Mouse (Mus musculus) embryonic facial prominence, embryonic 12.5 days (tissue): Measurements from ENCODE around the gene A3galt2. TPM values are rescaled to one million over a fixed set of nuclear protein-coding genes. Genes with fewer than 3 reads are reported as not detected.

Experiments used
- ATAC-seq: fragments of 200-750 bp; cut with Nextera tagmentation; 2 replicates; pipeline ENCODE4 v1.8.0; 2017; ENCODE audit not compliant: insufficient number of reproducible peaks, insufficient read depth, low FRiP score, low TSS enrichment
- H3K27ac ChIP-seq: fragments of 300-500 bp; sonication (generic); 2 replicates; pipeline ENCODE4 v1.5.1; 2016; ENCODE audit warnings: mild to moderate bottlenecking
- H3K27me3 ChIP-seq: fragments of 300-500 bp; sonication (generic); 2 replicates; pipeline ENCODE4 v1.6.1; 2016; ENCODE audit warnings: mild to moderate bottlenecking, moderate library complexity
- H3K36me3 ChIP-seq: fragments of 300-500 bp; sonication (generic); 2 replicates; pipeline ENCODE4 v1.6.1; 2016; ENCODE audit warnings: mild to moderate bottlenecking
- H3K4me1 ChIP-seq: fragments of 300-500 bp; sonication (generic); 2 replicates; pipeline ENCODE4 v1.6.1; 2016
- H3K4me2 ChIP-seq: fragments of 300-500 bp; sonication (generic); replicated peaks from 2 replicates; pipeline ENCODE4 v1.6.1; 2016; ENCODE audit warnings: mild to moderate bottlenecking, moderate library complexity
- H3K4me3 ChIP-seq: fragments of 300-500 bp; sonication (generic); 2 replicates; pipeline ENCODE4 v1.5.1; 2016; ENCODE audit warnings: mild to moderate bottlenecking
- H3K9ac ChIP-seq: fragments of 300-500 bp; sonication (generic); 2 replicates; pipeline ENCODE4 v1.6.1; 2016; ENCODE audit warnings: mild to moderate bottlenecking, moderate library complexity
- H3K9me3 ChIP-seq: fragments of 300-500 bp; sonication (generic); 2 replicates; pipeline ENCODE4 v1.6.1; 2016; ENCODE audit warnings: mild to moderate bottlenecking, moderate library complexity
- WGBS: fragments of 180-500 bp; shearing (Covaris S2); methylation state at CpG from one replicate; pipeline ENCODE4 v1.1.7; 2016; 5-methylcytosine and 5-hydroxymethylcytosine counted together
- polyA plus RNA-seq: library from polyadenylated mRNA; unstranded; fragments of >200 nt; fragmentation: Nextera tagmentation; extraction: Ambion mirVana; gene quantifications from 2 replicates; pipeline ENCODE4 v1.2.1, GENCODE M21; 2016

Gene A3galt2
- polyA plus RNA-seq, 1 experiment from 2014 or later: 0.18 TPM

DNA sequence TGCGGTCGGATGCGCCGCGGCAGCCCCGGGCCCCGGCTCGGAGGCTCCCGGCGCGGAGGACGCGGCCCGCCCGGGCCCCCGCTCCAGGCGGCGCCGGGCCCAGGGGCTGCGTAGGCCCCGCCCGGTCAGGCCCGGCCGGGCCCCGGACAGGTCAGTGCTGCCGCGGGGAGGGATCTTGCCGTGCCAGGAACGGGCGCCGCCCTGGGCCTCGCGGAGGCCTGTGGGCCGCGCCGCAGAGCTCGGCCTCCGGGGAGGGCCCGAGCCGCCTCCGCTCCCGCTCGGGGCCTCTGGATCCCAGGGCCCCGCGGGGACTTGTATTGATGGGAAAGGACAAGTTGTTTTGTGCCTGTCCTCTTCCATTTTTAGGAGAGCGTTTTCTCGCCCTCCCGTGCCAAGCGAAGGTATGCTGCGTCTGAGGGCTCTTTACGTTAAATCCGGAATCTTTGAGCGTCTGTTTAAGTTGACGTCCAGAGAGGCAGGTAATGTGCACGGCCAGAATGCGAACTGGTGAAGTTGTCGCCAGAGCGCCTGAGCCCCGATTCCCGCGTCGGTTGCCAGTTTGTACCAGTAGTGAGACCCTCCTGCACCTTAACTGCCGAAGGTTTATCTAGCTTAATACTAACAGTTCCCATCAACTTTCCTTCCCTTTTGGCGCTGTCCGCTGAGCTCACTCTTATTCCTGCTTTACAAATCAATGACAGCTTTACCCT is 27.3 kb upstream of the A3galt2 start:
- Histone ChIP-seq H3K4me2 (peak overlapping the region; percentile 91), H3K9ac (peak overlapping the region; percentile 100), H3K36me3 (0 out of 2 replicates have a peak, but pooled peaks cover 19% of the 10 kb centered on the region), H3K27ac (peak overlapping the region; percentile 96), H3K27me3 (no peaks in the 10 kb centered on the region), H3K4me1 (peaks cover 45% of the 10 kb centered on the region), H3K9me3 (no peaks in the 10 kb centered on the region), H3K4me3 (peak overlapping the region; percentile 91)
- WGBS: under 1% methylated on average over 63 of the region's 65 CpGs
- ATAC-seq: peak; percentile 67

DNA sequence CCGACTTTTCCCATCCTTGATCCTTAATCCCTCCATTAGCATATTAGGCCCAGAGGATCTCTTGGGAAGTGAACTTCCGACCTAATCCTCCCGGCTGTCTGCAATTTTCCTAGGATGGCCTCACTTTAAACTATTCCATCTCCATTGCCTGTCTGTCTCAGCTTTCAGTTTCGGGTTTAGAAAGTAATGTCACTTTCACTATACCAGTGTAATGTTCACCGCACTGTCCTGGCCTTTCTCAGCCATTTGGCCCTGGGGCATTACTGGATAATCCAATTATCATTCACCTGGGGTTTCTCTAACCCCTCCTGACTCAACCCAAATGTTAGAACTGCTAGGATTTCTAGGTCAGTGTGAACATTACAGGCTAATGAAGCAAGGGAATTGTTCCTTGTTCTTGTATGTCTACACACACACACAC is 26.7 kb upstream of the A3galt2 start:
- ATAC-seq: no peak
- Histone ChIP-seq H3K9me3 (no peaks in the 10 kb centered on the region), H3K4me2 (peak overlapping the region; percentile 91), H3K36me3 (0 out of 2 replicates have a peak, but pooled peaks cover 17% of the 10 kb centered on the region), H3K27me3 (no peaks in the 10 kb centered on the region), H3K4me3 (peak overlapping the region; percentile 91), H3K9ac (peak overlapping the region; percentile 100), H3K27ac (peak overlapping the region; percentile 96), H3K4me1 (peaks cover 51% of the 10 kb centered on the region)
- WGBS: 1% methylated on average over 5 of the region's 5 CpGs

DNA sequence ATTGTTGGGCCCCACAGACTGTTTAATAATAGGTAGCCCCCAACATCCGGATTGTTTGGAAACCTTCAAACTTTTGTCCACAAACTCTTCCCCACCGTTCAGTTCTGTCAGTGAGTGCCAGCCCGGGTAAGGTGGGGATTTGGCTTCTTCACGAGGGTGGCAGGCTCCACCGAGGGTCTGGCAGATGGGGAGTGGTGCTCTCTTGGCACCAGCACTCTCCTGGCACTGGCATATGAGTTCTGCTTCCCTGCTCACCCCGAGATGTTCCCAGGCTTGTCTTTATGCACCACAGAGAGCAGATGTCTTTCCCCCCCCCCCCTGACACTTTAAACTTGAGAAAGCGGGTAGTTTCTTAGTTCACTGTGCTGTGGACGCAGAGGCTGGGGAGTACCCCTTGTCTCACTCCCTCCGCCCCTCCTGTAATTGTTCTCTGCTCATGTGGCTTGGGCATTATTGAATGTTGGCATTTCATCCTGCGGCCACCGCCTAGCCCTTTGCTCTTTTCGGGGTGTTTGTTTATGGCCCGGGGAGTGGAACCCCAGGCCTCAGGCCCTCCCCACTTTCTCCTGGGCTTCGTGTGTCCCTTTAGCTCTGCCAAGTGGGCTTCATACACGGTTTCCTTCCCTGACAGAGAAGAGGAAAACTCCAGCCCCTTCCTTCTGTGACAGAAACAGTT is 26.0 kb upstream of the A3galt2 start:
- H3K27ac ChIP-seq: peak overlapping the region; percentile 61

DNA sequence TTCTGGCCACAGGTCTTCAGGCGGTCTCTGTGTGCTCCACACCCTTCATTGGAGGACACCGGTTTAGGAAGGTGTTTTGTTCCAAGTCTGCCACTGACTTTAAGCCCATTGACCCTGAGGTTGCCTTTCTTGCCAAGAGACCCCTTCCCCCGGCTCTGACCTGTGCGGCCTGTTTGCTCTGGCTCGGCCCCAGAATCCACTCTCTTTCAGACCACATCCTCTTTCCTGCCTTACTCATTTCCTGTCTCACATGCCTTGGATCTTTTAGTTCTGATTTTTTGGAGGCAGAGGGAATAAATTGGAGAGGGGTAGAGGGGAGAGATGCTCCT is 25.5 kb upstream of the A3galt2 start:
- WGBS: 11% methylated on average over 5 of the region's 5 CpGs
- H3K36me3 ChIP-seq: 0 out of 2 replicates have a peak, but pooled peaks cover 15% of the 10 kb centered on the region
- no peak for ATAC-seq
- H3K27ac ChIP-seq: peak overlapping the region; percentile 61
- peaks cover 63% of the 10 kb centered on the region for H3K4me1 ChIP-seq
- H3K9ac ChIP-seq: peak overlapping the region; percentile 100
- H3K9me3 ChIP-seq: no peaks in the 10 kb centered on the region
- no peaks in the 10 kb centered on the region for H3K27me3 ChIP-seq
- H3K4me2 ChIP-seq: peak overlapping the region; percentile 91
- peak overlapping the region; percentile 91 for H3K4me3 ChIP-seq

More for the DNA sequence above, 26.0 kb upstream of the A3galt2 start:
- ATAC-seq: no peak
- Histone ChIP-seq H3K9ac (peak overlapping the region; percentile 100), H3K36me3 (0 out of 2 replicates have a peak, but pooled peaks cover 15% of the 10 kb centered on the region), H3K27me3 (no peaks in the 10 kb centered on the region), H3K9me3 (no peaks in the 10 kb centered on the region), H3K4me3 (peak overlapping the region; percentile 91), H3K4me2 (peak overlapping the region; percentile 91), H3K4me1 (peaks cover 58% of the 10 kb centered on the region)
- WGBS: 13% methylated on average over 15 of the region's 15 CpGs

DNA sequence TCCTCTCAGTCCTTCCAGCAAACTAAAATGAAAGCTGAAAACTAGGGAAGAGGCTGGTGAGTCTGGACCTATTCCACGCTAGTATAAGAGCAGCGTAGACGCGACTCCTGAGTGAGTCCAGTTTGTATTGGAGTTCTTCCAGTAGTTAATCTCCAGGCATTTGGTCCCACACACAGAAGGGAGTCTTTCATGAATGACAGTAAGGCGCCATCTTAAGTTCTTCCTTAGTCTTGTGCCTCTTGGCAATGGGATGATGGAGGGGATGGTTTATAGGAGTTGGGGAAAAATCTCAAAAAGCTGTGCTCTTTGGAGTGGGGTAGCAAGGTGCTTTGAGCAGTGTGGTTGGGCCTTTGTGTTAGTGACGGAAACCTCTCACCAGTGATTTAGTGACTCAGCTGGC is 24.9 kb upstream of the A3galt2 start:
- Histone ChIP-seq H3K4me2 (peak overlapping the region; percentile 91), H3K9ac (peak overlapping the region; percentile 100; the same call in 1 of the 2 replicates), H3K27ac (no peak overlapping the region; the same call in 1 of the 2 replicates), H3K27me3 (no peaks in the 10 kb centered on the region), H3K36me3 (0 out of 2 replicates have a peak, but pooled peaks cover 15% of the 10 kb centered on the region), H3K4me1 (peaks cover 69% of the 10 kb centered on the region), H3K4me3 (peak overlapping the region; percentile 91), H3K9me3 (no peaks in the 10 kb centered on the region)
- 79% methylated on average over 6 of the region's 6 CpGs for WGBS
- no peak for ATAC-seq

DNA sequence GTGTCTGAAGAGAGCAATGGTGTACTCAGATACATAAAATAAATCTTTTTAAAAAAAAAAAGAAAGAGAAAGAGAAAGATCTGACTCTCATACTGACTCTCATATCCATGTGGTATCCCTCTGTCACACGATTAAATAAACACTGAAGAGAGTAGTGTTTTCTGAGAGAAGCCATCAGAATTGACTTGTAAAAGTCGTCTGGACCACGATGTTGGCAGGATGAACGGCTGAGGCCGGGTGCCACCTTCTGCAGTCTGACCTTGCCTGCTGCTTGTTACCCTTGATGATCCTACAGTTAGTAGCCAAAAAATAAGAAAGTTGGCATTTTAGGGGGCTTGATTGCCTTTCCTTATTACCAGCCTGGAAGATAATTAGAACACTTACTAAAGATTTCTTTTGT is 22.4 kb upstream of the A3galt2 start:
- no peak overlapping the region for H3K4me2 ChIP-seq
- peaks cover 86% of the 10 kb centered on the region for H3K4me1 ChIP-seq
- WGBS: 69% methylated on average over 5 of the region's 5 CpGs

DNA sequence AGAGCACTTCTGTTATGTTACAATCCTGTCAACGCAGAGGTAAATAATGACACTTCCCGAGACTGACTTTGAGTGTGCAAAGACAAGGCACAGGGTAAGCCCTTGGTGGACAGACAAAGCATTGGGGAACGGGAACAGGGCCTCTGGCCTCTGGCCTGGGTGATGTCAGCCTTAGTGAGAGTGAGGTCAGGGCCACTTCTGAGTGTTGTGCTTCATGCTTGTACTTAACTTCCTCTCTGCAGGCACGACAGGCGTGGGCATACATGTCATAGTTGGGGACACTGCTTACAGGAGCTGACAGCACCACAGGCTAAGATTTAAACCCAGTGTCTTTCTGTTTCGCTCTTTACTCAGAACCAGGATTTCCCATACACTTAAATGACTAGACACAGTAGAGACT is 21.7 kb upstream of the A3galt2 start:
- Histone ChIP-seq H3K4me3 (no peak overlapping the region), H3K27me3 (no peaks in the 10 kb centered on the region), H3K4me1 (peaks cover 93% of the 10 kb centered on the region), H3K9ac (peak overlapping the region; percentile 16; the same call in 1 of the 2 replicates), H3K36me3 (0 out of 2 replicates have a peak, but pooled peaks cover 15% of the 10 kb centered on the region), H3K4me2 (no peak overlapping the region), H3K27ac (peak overlapping the region; percentile 50), H3K9me3 (no peaks in the 10 kb centered on the region)
- ATAC-seq: no peak
- 48% methylated on average over 6 of the region's 6 CpGs for WGBS

More for the DNA sequence above, 22.4 kb upstream of the A3galt2 start:
- Histone ChIP-seq H3K27ac (no peak overlapping the region), H3K36me3 (0 out of 2 replicates have a peak, but pooled peaks cover 15% of the 10 kb centered on the region), H3K27me3 (no peaks in the 10 kb centered on the region), H3K9ac (no peak overlapping the region), H3K9me3 (no peaks in the 10 kb centered on the region), H3K4me3 (no peak overlapping the region)
- ATAC-seq: no peak

DNA sequence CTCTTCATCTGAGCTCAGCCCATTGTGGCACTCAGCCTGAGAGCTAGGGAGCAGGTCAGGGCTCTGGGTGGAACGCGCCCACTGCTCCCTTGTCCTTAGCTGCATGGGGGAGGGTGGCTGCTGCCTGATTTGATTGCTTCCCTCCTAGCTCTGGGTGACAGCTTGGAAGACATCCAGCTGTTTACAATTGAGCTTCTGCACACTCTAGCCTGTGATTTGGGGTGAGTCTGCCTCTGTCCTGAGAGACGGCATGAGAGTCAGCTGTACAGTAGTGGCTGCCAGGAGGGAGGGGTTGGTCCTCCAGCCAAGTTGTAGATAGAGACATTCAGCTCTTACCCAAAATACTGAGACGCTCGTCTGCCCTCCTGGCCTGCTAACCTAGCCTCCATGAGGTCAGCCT is 20.9 kb upstream of the A3galt2 start:
- Histone ChIP-seq H3K27me3 (no peaks in the 10 kb centered on the region), H3K4me1 (peaks cover 86% of the 10 kb centered on the region), H3K9ac (peak overlapping the region; percentile 16; the same call in 1 of the 2 replicates), H3K27ac (peak overlapping the region; percentile 50; the same call in 1 of the 2 replicates), H3K36me3 (0 out of 2 replicates have a peak, but pooled peaks cover 15% of the 10 kb centered on the region), H3K4me3 (no peak overlapping the region), H3K9me3 (no peaks in the 10 kb centered on the region), H3K4me2 (no peak overlapping the region; the same call in 1 of the 2 replicates)
- no peak for ATAC-seq
- WGBS: 28% methylated on average over 5 of the region's 5 CpGs

DNA sequence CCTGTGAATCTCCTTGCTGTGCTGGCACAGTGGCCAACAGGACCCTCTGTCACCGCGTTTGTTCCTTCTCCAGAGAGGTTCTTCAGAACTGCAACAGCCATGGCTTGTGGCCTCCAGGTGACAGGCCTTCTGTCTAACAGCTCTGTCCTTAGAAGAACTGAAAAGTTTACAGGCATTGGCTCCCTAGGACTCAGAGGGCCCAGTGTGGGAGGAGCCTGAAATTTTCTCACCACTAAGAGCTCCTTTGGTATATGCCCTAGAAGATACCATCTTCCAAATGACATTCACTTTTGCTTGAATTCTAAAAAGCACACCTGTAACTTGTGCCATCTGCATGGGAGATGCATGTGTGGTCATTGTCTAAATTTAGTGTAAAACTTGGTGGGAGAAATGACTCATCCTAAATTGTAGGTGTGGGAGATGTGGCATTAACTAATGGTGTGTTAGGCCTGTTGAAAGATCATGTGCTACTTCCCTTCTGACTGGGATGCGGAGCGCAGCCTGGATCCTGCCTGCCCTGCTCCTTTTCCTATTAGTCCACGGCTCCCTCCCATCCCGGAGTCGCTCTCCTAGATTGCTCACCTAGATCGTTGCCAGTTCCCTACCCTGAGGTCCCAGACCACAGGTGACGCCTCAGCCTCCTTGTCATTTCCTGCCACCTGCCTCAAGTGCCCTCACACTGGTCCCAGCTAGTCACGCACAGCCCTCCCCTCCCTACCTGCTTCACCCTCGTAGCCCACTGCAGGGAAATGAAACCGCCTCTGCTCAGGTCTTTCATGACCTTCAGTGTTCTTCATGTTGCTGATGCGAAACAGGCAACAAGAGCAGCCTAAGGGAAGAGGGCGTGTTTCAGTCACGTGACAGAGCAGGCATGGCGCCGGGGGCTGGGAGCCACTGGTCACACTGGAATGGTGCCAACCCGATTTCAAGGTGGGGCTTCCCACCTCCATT is 20.2 kb upstream of the A3galt2 start:
- WGBS: 66% methylated on average over 18 of the region's 18 CpGs
- no peak overlapping the region for H3K4me2 ChIP-seq
- no peak for ATAC-seq
- H3K27me3 ChIP-seq: no peaks in the 10 kb centered on the region
- H3K27ac ChIP-seq: peak overlapping the region; percentile 67
- H3K9ac ChIP-seq: no peak overlapping the region
- H3K9me3 ChIP-seq: no peaks in the 10 kb centered on the region
- no peak overlapping the region for H3K4me3 ChIP-seq
- peaks cover 79% of the 10 kb centered on the region for H3K4me1 ChIP-seq
- H3K36me3 ChIP-seq: 0 out of 2 replicates have a peak, but pooled peaks cover 15% of the 10 kb centered on the region

DNA sequence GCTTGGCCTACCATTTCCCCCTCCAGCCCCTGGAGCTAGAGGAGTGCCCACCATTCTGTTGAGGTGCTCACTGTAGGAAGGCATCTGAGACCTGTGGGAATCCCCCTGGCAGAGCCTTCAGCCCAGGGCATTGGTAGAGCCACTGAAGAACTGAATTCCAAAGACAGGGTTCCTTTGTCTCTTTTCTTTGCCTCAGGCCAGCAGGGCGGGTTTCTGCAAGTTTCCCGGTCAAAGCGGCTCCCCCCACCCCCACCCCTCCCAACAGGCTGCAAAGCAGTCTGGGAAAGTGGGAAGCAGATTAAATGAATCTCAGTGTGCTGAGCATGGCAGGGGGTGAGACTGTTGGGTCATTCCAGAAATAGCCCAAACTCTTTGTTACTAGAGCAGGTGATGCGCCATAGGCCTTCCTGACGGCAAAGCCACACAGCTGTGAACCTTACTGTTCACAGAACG is 18.0 kb upstream of the A3galt2 start:
- no peak overlapping the region for H3K4me3 ChIP-seq
- no peaks in the 10 kb centered on the region for H3K9me3 ChIP-seq
- H3K4me2 ChIP-seq: peak overlapping the region; percentile 31
- H3K9ac ChIP-seq: 0 out of 2 replicates have a peak overlapping the region, but pooled peaks have one; percentile 16
- no peaks in the 10 kb centered on the region for H3K36me3 ChIP-seq
- 16% methylated on average over 6 of the region's 6 CpGs for WGBS
- H3K4me1 ChIP-seq: peaks cover 67% of the 10 kb centered on the region
- 0 out of 2 replicates have a peak, but pooled peaks have one; percentile 20 for ATAC-seq
- H3K27ac ChIP-seq: peak overlapping the region; percentile 91
- no peaks in the 10 kb centered on the region for H3K27me3 ChIP-seq
